Mouse (Mus musculus): ENCODE results near the gene Prune2. TPM values are rescaled to one million over a fixed set of nuclear protein-coding genes. Genes with fewer than 3 reads are reported as not detected.

The Prune2 gene
- total RNA-seq (2021) = 10 to 100 TPM; 41.3 to 41.6 TPM
- long read RNA-seq, partial matches to known transcripts = 0 of 9 reads
- long read RNA-seq, other reads (novel, unspliced or antisense) = 4 of 9 reads

DNA sequence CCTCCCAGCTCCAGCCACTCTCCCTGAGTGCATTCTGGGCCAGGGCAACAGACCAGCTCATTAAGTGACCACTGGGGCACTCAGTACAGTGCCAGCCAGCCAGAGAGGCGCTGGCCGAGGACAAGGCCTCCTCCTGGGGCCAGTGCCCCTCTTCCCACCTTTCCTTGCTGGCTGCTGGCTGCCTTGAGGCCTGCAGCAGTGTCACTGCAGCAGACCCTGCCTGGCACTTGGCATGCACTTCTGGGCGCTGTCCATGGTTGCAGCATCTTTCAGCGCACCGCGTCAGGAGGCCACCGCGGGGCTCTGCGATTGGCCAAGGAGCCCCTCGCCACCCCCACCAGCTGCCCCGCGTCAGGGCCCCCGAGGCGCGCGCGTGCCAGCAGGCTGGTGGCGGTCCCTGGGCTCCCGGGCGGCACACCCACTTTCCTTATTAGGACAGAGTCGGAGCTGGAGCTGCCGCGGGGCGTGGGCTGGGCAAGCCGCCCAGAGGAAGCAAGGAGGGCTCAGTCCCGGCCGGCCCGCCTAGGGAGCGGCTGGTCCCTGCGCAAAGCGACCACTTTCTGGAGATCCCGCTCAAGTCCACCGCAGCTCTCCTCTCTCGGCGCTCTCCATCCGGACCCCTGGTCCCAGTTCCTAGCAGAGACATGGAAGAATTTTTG, at the start of gene Prune2:
TSS of gene Prune2 (plus strand) at position 506 of the 659 bp plus-strand sequence.
- DNase-seq (ENCODE audit: low spot score in 2 of 2) = peak; percentile 48 to 64

- no peak for DNase-seq (ENCODE audit: low spot score in 2 of 2)
Measured at GRCm38 (mm10) chr19:16911507-16911906, 44.4 kb upstream of the Prune2 start.

GRCm38 (mm10) chr19:16924516-16924915, 31.4 kb upstream of the Prune2 start:
- DNase-seq (ENCODE audit: low spot score in 2 of 2) = no peak

- DNase-seq (ENCODE audit: low spot score in 2 of 2) = no peak
Measured at GRCm38 (mm10) chr19:16934664-16935063, 21.3 kb upstream of the Prune2 start.

GRCm38 (mm10) chr19:16948794-16949313, 7.1 kb upstream of the Prune2 start:
- DNase-seq (ENCODE audit: low spot score in 2 of 2) = no peak

DNA sequence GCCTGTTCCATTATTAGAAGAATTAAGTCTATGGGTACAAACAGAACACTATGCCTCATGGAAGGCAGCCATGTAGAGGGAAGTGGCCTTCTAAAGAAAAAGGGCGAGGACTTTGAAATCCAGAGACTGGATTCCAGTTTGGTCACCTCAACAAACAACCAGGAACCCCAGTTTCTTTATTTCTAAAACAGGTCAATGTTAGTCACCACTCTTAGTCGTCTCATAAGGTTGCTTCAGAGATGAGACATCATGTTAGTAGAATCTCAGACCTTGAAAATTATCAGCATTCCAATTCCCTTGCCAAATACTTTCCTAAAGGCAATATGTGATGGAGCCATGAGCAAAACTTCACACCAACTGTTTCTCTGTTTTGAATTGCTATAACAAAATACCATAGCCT, 6.6 kb upstream of the Prune2 start:
- no peak for DNase-seq (ENCODE audit: low spot score in 2 of 2)

DNA sequence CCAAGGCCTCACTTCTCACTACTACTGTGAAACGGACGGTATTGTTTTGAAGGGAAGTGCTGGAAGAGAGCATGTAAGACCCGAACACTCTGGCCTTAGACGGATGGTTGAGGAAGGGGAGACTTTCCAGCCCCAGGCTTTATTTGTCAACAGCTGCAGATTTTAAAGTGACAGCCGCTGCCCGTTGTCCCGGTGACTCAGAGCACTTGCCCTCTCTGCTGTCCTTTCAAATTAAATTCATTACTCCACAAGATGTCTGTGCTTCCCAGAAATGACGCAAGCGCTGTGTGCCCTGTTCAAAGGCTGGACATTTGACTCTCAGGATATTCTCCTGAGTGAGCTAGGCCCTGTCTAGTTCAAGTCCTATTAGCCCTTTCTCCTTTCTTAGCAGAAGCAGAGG, 5.9 kb upstream of the Prune2 start:
- no peak for DNase-seq (ENCODE audit: low spot score in 2 of 2)

GRCm38 (mm10) chr19:16950664-16951363, 5.1 kb upstream of the Prune2 start:
- no peak for DNase-seq (ENCODE audit: low spot score in 2 of 2)

DNA sequence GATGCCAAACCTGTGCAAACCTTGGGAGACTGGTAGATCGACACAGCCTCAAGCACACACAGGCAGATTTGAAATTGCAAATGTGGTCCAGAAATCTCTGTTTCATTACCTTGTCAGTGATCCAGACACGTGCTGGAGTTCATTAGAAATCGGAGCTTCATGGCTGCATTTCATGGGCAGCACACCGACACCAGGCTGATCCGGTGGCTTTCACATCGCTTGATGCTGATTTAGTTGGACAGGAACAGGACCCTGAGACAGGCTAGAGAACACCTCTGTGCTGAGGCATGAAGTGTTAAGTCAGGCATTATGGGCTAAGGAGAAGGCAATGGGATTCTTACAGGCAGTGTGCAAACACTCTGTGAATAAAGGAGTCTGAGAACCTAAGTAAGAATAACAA, 1.2 kb upstream of the Prune2 start:
- no peak for DNase-seq (ENCODE audit: low spot score in 2 of 2)

DNA sequence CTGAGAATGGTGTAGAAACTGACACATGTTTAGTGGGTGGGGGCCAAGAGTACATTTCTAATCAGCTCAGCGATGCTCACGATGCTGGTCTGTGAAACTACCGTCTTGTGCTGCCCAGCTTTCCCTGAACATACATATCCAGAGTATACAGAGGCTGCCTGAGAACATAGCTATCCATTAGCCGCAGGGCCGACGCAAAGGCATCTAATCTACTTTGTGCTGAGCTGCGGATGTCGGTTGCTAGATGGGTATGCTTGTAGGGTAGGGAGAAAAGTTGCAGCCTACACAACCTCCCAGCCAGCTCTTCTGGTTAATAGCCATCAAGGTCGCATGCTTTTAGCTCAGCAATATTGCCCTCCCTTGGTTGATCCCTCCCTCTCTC, 696 bp upstream of the Prune2 start:
- DNase-seq (ENCODE audit: low spot score in 2 of 2) = no peak

- DNase-seq (ENCODE audit: low spot score in 2 of 2) = no peak
Measured at GRCm38 (mm10) chr19:16956319-16956718, 401 bp downstream of the Prune2 start.

- DNase-seq (ENCODE audit: low spot score in 2 of 2) = no peak
Measured at GRCm38 (mm10) chr19:16959051-16959450, 3.1 kb downstream of the Prune2 start.

GRCm38 (mm10) chr19:16959551-16959950, 3.6 kb downstream of the Prune2 start:
- no peak for DNase-seq (ENCODE audit: low spot score in 2 of 2)

DNA sequence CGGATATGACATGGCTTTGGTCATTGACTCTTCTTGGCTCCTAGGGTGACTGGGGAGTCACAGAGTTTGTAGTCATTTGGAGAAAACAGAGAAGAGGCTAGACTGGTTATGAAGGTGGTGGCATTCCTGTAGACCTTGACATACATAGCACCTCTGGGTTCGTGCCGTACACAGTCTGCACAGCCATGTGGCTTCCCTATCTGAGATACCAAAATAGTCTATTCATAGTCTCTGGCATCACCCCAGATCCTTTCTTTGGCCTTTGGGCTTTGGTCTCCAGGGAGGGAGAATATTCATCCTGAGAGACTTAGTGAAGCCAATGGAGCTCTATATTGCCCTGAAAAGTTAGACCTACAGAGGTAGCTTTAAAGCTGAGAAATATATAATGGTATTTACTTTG, 5.1 kb downstream of the Prune2 start:
- DNase-seq (ENCODE audit: low spot score in 2 of 2) = no peak

DNA sequence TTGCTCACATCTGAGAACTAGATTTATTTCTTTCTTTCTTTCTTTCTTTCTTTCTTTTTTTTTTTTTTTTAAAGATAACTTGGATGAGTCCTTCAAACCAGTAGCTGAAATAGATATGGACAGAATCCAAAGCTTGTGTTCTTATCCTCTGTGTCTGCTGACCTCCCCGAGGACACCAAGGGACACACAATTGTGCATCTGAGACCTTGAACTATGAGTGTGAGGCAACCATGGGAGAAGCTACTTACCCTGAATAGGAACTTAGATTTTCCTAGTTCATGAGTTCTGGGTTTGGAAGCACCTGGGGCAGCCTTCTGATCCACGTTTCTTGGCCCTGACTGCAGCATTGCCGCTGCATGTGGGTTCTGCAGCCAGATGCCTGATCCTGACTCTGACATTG, 7.3 kb downstream of the Prune2 start:
- DNase-seq (ENCODE audit: low spot score in 2 of 2) = no peak

DNA sequence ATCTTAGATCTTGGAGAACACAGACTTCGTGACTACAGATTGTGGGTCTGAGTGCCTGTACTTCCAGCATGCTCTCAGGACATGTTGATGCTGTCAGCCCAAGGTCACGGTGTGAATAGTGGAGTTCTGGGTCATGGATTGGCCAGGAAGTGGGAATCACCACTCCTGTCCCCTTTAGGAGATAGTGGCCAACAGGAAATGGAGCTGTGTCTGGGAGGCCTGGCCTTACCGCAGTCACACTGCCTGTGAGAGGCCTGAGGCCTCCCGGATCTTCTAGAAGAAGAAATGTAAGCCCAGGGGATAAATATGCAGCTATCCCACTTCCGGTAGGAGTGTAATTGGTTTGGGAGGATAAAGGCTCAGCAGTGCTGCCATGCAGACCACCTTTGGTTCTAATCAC, 12.8 kb downstream of the Prune2 start:
- DNase-seq (ENCODE audit: low spot score in 2 of 2) = no peak

DNA sequence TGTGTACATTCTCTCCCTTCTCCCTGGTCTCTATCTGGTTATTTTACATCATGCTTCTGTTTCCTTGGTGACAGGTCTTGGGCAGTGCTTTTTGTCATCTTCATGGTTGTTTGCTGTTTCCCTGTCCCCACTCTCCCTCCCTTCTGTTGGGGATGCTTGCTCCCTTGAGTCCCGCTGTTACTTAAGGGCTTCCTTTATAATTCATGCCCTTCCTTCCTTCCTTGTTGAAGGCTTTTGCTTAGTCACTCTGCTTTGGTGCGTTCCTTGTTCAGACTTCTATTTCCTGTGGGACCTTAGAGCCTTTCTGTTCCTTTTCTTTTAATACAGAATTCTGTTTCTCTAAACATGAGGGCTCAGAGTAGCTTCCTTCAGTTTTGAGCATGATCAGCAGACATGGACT, 14.7 kb downstream of the Prune2 start:
- no peak for DNase-seq (ENCODE audit: low spot score in 2 of 2)

GRCm38 (mm10) chr19:16978910-16979309, 23.0 kb downstream of the Prune2 start:
- no peak for DNase-seq (ENCODE audit: low spot score in 2 of 2)

DNA sequence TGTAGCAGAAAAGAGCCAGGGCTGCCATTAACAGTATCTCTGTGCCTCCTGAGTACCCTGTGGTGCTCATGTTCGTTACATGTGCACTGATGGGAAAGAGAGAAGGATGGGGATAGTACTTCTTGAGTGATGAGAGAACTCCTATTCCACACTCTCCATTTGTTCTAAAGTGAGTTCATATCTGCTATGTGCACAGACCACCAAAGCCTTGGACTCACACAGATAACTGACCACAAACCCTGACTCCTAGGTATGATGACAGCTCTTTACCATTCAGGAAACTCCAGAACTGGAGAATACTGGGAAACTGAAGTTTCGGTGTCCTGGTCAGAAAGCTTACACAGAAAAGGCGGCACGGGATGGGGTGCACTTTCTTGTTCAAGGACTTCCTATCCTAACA, 25.8 kb downstream of the Prune2 start:
- DNase-seq (ENCODE audit: low spot score in 2 of 2) = no peak

DNA sequence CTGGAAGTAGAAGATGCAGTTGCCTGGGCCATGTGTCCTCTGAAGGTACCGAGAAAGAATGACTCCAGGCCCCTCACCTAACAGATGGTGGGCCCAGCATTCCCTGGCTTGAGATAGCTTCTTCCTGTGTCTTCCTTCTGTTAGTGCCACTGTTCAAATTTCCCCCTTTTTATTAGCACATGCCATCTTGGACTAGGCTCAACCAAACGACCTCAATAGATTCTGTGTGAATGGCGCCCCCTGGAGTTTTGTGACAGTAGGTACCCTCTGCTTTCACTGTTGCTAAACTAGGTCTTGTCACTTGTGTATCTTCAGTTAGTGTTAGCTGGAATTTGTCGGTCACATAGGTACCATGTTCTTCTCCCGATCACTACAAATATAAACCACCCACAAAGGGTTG, 29.0 kb downstream of the Prune2 start:
- DNase-seq (ENCODE audit: low spot score in 2 of 2) = peak; percentile 60 to 63

GRCm38 (mm10) chr19:16987984-16988383, 32.1 kb downstream of the Prune2 start:
- DNase-seq (ENCODE audit: low spot score in 2 of 2) = no peak

- DNase-seq (ENCODE audit: low spot score in 2 of 2) = no peak
Measured at GRCm38 (mm10) chr19:16992151-16992550, 36.2 kb downstream of the Prune2 start.

DNA sequence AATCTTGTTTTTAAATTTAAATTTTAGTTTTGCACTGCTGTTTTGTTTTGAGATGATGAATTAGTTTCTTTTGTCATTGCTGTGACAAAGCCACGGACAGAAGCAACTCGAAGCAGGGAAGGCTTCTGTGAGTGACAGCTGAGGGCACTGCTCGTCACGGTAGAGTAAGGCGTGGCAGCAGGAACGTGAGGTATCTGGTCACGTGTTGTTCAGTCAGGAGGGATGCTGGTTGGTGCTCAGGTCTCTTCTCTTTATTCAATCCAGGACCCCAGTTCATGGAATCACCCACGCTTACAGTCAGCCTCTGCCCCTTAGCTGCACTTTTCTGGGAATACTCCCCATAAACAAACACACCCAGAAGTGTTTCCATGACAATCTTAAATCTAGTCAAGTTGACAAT, 38.3 kb downstream of the Prune2 start:
- DNase-seq (ENCODE audit: low spot score in 2 of 2) = no peak
